Comparison of ENCODE assay signal across 12 mouse cellular contexts in genomic region chr3:152264374-152264773, GRCm38 (mm10). TPM values are rescaled to one million over a fixed set of nuclear protein-coding genes. Genes with fewer than 3 reads are reported as not detected.
A peak's percentile ranks its signal among the peaks of the same experiment; 100 is the strongest.
DNase-seq lines count a peak whose midpoint lies in the region; ATAC-seq and TF ChIP-seq lines count a peak whose summit lies in the region.
"Had no signal": no experiment of that assay in that cellular context is flagged by ENCODE, and none has a peak within 500 bp of the region (broad histone marks: within the 10 kb centered on the region; RNA-seq: fewer than 3 reads in every experiment).

No protein-coding gene starts in this region.

- H3K27me3 ChIP-seq in kidney, postnatal 0 days (ENCODE audit: insufficient read depth, low read length) = no peaks in the 10 kb centered on the region
- peaks cover 20% of the 10 kb centered on the region for H3K27me3 ChIP-seq in embryonic facial prominence, embryonic 15.5 days
- peaks cover 4% of the 10 kb centered on the region; the same call in 1 of the 2 replicates for H3K27me3 ChIP-seq in small intestine, adult 2 months (ENCODE audit: control insufficient read depth, insufficient read depth, low read length)

- TF ChIP-seq POLR2A in small intestine, adult 2 months (IDR thresholded peaks at IDR 0.05; ENCODE audit: low read depth, low read length) = no peak

- H3K36me3 ChIP-seq in kidney, postnatal 0 days (ENCODE audit: insufficient read depth, low read length) = no peaks in the 10 kb centered on the region
- H3K36me3 ChIP-seq in embryonic facial prominence, embryonic 15.5 days = no peaks in the 10 kb centered on the region
- no peaks in the 10 kb centered on the region for H3K36me3 ChIP-seq in small intestine, adult 2 months (ENCODE audit: control insufficient read depth, insufficient read depth, low read length)

- ATAC-seq in kidney, postnatal 0 days (replicated peaks; ENCODE audit: low FRiP score, low read depth) = no peak
- ATAC-seq in embryonic facial prominence, embryonic 15.5 days (ENCODE audit: insufficient number of reproducible peaks, low FRiP score, low TSS enrichment, low read depth) = no peak
- ATAC-seq: activated CD4-positive, CD25-positive, alpha-beta regulatory T cell, adult 4 months had no signal

- no peak for TF ChIP-seq CTCF in gastrocnemius, adult 2 months (IDR thresholded peaks at IDR 0.05)
- TF ChIP-seq CTCF in kidney, postnatal 0 days (IDR thresholded peaks at IDR 0.05; ENCODE audit: low read depth) = no peak
- no peak for TF ChIP-seq CTCF in small intestine, adult 2 months (IDR thresholded peaks at IDR 0.05; ENCODE audit: extremely low read depth, insufficient read length, insufficient replicate concordance, low read depth, low read length)

- no peak overlapping the region for H3K9ac ChIP-seq in kidney, postnatal 0 days (ENCODE audit: low read depth, low read length)
- H3K9ac ChIP-seq in embryonic facial prominence, embryonic 15.5 days = no peak overlapping the region

- DNase-seq in gastrocnemius, adult 2 months = peak; percentile 55
- no peak for DNase-seq in gastrocnemius, postnatal 10 days
- DNase-seq in kidney, postnatal 0 days (ENCODE audit: low spot score) = no peak
- no peak for DNase-seq in kidney, adult 11 months
- DNase-seq in adipocyte (ENCODE audit: low spot score) = no peak
- DNase-seq in cerebellum, adult 8-10 months = no peak
- DNase-seq: cerebellum, postnatal 14 days; lung, postnatal 4 days; right cerebral cortex, postnatal 25 days had no signal

- peak overlapping the region; percentile 94 for H3K4me3 ChIP-seq in gastrocnemius, adult 2 months
- H3K4me3 ChIP-seq in kidney, postnatal 0 days (replicated peaks; ENCODE audit: low read depth, low read length) = no peak overlapping the region
- 0 out of 2 replicates have a peak overlapping the region, but pooled peaks have one; percentile 56 for H3K4me3 ChIP-seq in embryonic facial prominence, embryonic 15.5 days (replicated peaks)
- peak overlapping the region; percentile 36; the same call in 1 of the 2 replicates for H3K4me3 ChIP-seq in small intestine, adult 2 months (ENCODE audit: low read depth, low read length)

- H3K27ac ChIP-seq in gastrocnemius, adult 2 months = peak overlapping the region; percentile 96
- no peak overlapping the region for H3K27ac ChIP-seq in kidney, postnatal 0 days
- H3K27ac ChIP-seq in embryonic facial prominence, embryonic 15.5 days (replicated peaks) = no peak overlapping the region
- H3K27ac ChIP-seq in small intestine, adult 2 months (ENCODE audit: insufficient read depth, low read depth, low read length) = no peak overlapping the region

- 0 out of 2 replicates have a peak, but pooled peaks cover 7% of the 10 kb centered on the region for H3K4me1 ChIP-seq in kidney, postnatal 0 days (replicated peaks; ENCODE audit: insufficient read depth, low read length)
- peaks cover 15% of the 10 kb centered on the region for H3K4me1 ChIP-seq in embryonic facial prominence, embryonic 15.5 days
- peaks cover 8% of the 10 kb centered on the region for H3K4me1 ChIP-seq in small intestine, adult 2 months (ENCODE audit: control insufficient read depth, insufficient read depth, insufficient read length, low read length)

- no peaks in the 10 kb centered on the region for H3K9me3 ChIP-seq in kidney, postnatal 0 days (replicated peaks; ENCODE audit: low read length)
- H3K9me3 ChIP-seq in embryonic facial prominence, embryonic 15.5 days (replicated peaks) = no peaks in the 10 kb centered on the region

- peak overlapping the region; percentile 90; the same call in 1 of the 2 replicates for H3K4me2 ChIP-seq in kidney, postnatal 0 days (ENCODE audit: low read length)
- 0 out of 2 replicates have a peak overlapping the region, but pooled peaks have one; percentile 89 for H3K4me2 ChIP-seq in embryonic facial prominence, embryonic 15.5 days (replicated peaks)

- WGBS in kidney, postnatal 0 days = 71% methylated on average over 10 of the region's 10 CpGs
- 56% methylated on average over 10 of the region's 10 CpGs for WGBS in embryonic facial prominence, embryonic 15.5 days
- WGBS in small intestine, adult 2 months = 70% methylated on average over 10 of the region's 10 CpGs

- intact Hi-C loops in gastrocnemius, adult 2 months (cut with DNase I) = no loop called here

RNA-seq across cellular contexts. Expression of gene Nexn, which starts 1.8 kb away (rescaled TPM):
- total RNA-seq in gastrocnemius, adult 2 months (2021) = 100 to 1,000 TPM; 349 to 495 TPM
- 100 to 1,000 TPM; 362 to 386 TPM for total RNA-seq in gastrocnemius, postnatal 10 days (2021)
- 15.8 and 18.1 TPM in 2 replicates for polyA plus RNA-seq in kidney, postnatal 0 days (2015; fragmentation: Nextera tagmentation; extraction: Ambion mirVana)
- polyA plus RNA-seq in embryonic facial prominence, embryonic 15.5 days (2015; fragmentation: Nextera tagmentation; extraction: Ambion mirVana) = 23.5 and 27.2 TPM in 2 replicates
- 0.05 TPM in 1 of 2 replicates, not detected in the other for polyA plus RNA-seq in small intestine, adult 2 months (2012; rRNA removed)

RNA-seq across cellular contexts. Expression of gene Fubp1, which starts 54.2 kb away (rescaled TPM):
- total RNA-seq in gastrocnemius, adult 2 months (2021) = 10 to 100 TPM; 30.1 to 36.8 TPM
- 10 to 100 TPM; 39.2 to 71.9 TPM for total RNA-seq in gastrocnemius, postnatal 10 days (2021)
- 178 and 189 TPM in 2 replicates for polyA plus RNA-seq in kidney, postnatal 0 days (2015; fragmentation: Nextera tagmentation; extraction: Ambion mirVana)
- 202 and 211 TPM in 2 replicates for polyA plus RNA-seq in embryonic facial prominence, embryonic 15.5 days (2015; fragmentation: Nextera tagmentation; extraction: Ambion mirVana)
- polyA plus RNA-seq in small intestine, adult 2 months (2012; rRNA removed) = 9.3 and 18.4 TPM in 2 replicates

RNA-seq across cellular contexts. Expression of gene Dnajb4, which starts 54.3 kb away (rescaled TPM):
- 10 to 100 TPM; 45.5 to 85.8 TPM for total RNA-seq in gastrocnemius, adult 2 months (2021)
- total RNA-seq in gastrocnemius, postnatal 10 days (2021) = 10 to 100 TPM; 52.7 to 58.7 TPM
- 32.5 and 34.9 TPM in 2 replicates for polyA plus RNA-seq in kidney, postnatal 0 days (2015; fragmentation: Nextera tagmentation; extraction: Ambion mirVana)
- polyA plus RNA-seq in embryonic facial prominence, embryonic 15.5 days (2015; fragmentation: Nextera tagmentation; extraction: Ambion mirVana) = 33.8 and 34.2 TPM in 2 replicates
- polyA plus RNA-seq in small intestine, adult 2 months (2012; rRNA removed) = 0.48 and 1.4 TPM in 2 replicates

Comparison
In these comparisons a context has a peak if more than half of its experiments do, and no peak if none do; other contexts are left out.
1. RNA of gene Nexn, which starts 1.8 kb away (polyA plus RNA-seq): 23.5 to 27.2 TPM in embryonic facial prominence, embryonic 15.5 days and 15.8 to 18.1 TPM in kidney, postnatal 0 days; 0.05 TPM in small intestine, adult 2 months; every median in the first group is over 10 times any median in the second.
2. RNA of gene Dnajb4, which starts 54.3 kb away (polyA plus RNA-seq): 33.8 to 34.2 TPM in embryonic facial prominence, embryonic 15.5 days and 32.5 to 34.9 TPM in kidney, postnatal 0 days; 0.48 to 1.4 TPM in small intestine, adult 2 months; every median in the first group is over 10 times any median in the second.